Mouse (Mus musculus) hindbrain, postnatal 0 days (tissue): ENCODE measurements at regions not wholly inside any gene's neighbourhood (a gene's known extent, or its start where the extent isn't known, plus 50 kb on each side); places are given as distances from the start of the nearest gene placed in this dataset.

Experiments used
- ATAC-seq: fragments of 200-750 bp; cut with Nextera tagmentation; 2 replicates; pipeline ENCODE4 v1.8.0; 2017; ENCODE audit warnings: mild to moderate bottlenecking, moderate TSS enrichment, moderate library complexity
- DNase-seq: peaks from one replicate; pipeline ENCODE4 v3.0.0-alpha.2; 2015; ENCODE audit warnings: low spot score
- H3K27ac ChIP-seq: fragments of 300-500 bp; sonication (generic); 2 replicates; pipeline ENCODE4 v1.5.1; 2014; ENCODE audit warnings: mild to moderate bottlenecking
- H3K27me3 ChIP-seq: fragments of 300-500 bp; sonication (generic); 2 replicates; pipeline ENCODE4 v1.6.1; 2014; ENCODE audit warnings: low read length, mixed read lengths; ENCODE audit not compliant: insufficient read depth
- H3K36me3 ChIP-seq: fragments of 300-500 bp; sonication (generic); 2 replicates; pipeline ENCODE4 v1.6.1; 2014; ENCODE audit warnings: low read length, mixed read lengths; ENCODE audit not compliant: insufficient read depth
- H3K4me1 ChIP-seq: fragments of 300-500 bp; sonication (generic); 2 replicates; pipeline ENCODE4 v1.6.1; 2014; ENCODE audit warnings: antibody characterized with exemption, low read length, mixed read lengths; ENCODE audit not compliant: insufficient read depth
- H3K4me2 ChIP-seq: fragments of 300-500 bp; sonication (generic); 2 replicates; pipeline ENCODE4 v1.6.1; 2014; ENCODE audit warnings: low read depth, mild to moderate bottlenecking, low read length, moderate library complexity, mixed read lengths
- H3K4me3 ChIP-seq: fragments of 300-500 bp; sonication (generic); 2 replicates; pipeline ENCODE4 v1.5.1; 2014; ENCODE audit warnings: low read length
- H3K9ac ChIP-seq: fragments of 300-500 bp; sonication (generic); replicated peaks from 2 replicates; pipeline ENCODE4 v1.6.1; 2014; ENCODE audit warnings: mild to moderate bottlenecking, low read length, moderate library complexity, mixed read lengths
- H3K9me3 ChIP-seq: fragments of 300-500 bp; sonication (generic); 2 replicates; pipeline ENCODE4 v1.6.1; 2016; ENCODE audit warnings: low read length, mixed read lengths
- CTCF ChIP-seq: IDR thresholded peaks from 2 replicates; pipeline ENCODE4 v1.5.1; 2016; ENCODE audit warnings: antibody characterized with exemption, control low read depth, low read depth
- WGBS: fragments of 180-500 bp; shearing (Covaris S2); extraction: QIAGEN DNeasy Blood & Tissue Kit; methylation state at CpG from one replicate; pipeline ENCODE4 v1.1.7; 2014; 5-methylcytosine and 5-hydroxymethylcytosine counted together

GRCm38 (mm10) chr16:19203681-19204080 lies 110.2 kb downstream of the Olfr164 start:
- 71% methylated on average over 7 of the region's 7 CpGs for WGBS
- H3K4me3 ChIP-seq, result no peak overlapping the region
- peak; percentile 7 for DNase-seq

GRCm38 (mm10) chr16:19200977-19201376 lies 112.9 kb downstream of the Olfr164 start:
- Histone ChIP-seq H3K36me3 (no peaks in the 10 kb centered on the region), H3K4me1 (no peaks in the 10 kb centered on the region), H3K27me3 (no peaks in the 10 kb centered on the region), H3K9me3 (0 out of 2 replicates have a peak, but pooled peaks cover 2% of the 10 kb centered on the region), H3K9ac (no peak overlapping the region), H3K4me2 (no peak overlapping the region), H3K27ac (no peak overlapping the region), H3K4me3 (no peak overlapping the region)
- 66% methylated on average over 2 of the region's 2 CpGs for WGBS
- DNase-seq, result no peak
- no peak for TF ChIP-seq CTCF
- ATAC-seq, result no peak

More at GRCm38 (mm10) chr16:19203681-19204080, 110.2 kb downstream of the Olfr164 start:
- Histone ChIP-seq H3K36me3 (no peaks in the 10 kb centered on the region), H3K27ac (no peak overlapping the region), H3K4me1 (no peaks in the 10 kb centered on the region), H3K27me3 (no peaks in the 10 kb centered on the region), H3K4me2 (no peak overlapping the region), H3K9me3 (no peaks in the 10 kb centered on the region), H3K9ac (no peak overlapping the region)
- no peak for ATAC-seq
- TF ChIP-seq CTCF, result no peak

DNA sequence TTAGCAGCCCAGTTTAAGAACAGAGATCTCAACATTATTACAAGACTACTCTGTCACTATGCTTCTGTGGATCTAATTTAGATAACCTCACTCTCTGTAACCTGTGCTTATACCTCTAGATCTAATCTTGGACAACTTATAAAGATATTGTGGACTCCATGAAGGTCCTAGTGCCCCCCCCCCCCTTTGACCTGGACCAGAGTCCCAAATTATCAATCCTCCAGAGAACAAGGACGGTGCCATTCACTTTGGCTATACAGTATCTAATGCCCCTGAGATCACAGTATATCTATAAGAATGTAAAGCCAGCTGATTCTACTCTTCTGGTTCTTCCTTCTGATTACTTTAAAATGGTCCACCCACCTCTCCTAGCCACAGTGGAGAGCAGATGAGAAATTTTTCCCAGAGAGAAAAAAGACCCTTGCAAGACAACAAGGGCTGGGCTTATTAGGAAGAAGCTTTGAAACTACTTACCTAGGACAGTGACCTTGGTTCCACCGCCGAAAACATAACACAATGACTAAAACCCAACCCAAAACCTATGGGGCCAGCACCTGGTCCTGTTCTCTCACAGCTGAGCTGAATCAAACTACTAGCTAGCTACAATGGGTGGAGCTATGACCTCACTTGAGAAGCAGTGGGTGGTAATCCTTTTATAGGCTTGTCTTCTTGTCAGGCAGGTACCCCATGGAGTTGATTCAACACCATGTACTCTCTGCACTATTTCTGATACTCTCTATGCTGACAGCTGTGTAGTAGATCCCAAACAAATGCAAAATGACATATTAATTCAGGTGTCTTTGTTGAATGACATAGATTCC lies 113.9 kb downstream of the Olfr164 start:
- no peak overlapping the region for H3K4me2 ChIP-seq
- DNase-seq (no peak), ATAC-seq (no peak)
- no peak overlapping the region for H3K9ac ChIP-seq
- H3K36me3 ChIP-seq, result no peaks in the 10 kb centered on the region
- 87% methylated on average over 3 of the region's 3 CpGs for WGBS
- no peak for TF ChIP-seq CTCF
- no peaks in the 10 kb centered on the region for H3K27me3 ChIP-seq
- no peak overlapping the region for H3K4me3 ChIP-seq
- 0 out of 2 replicates have a peak, but pooled peaks cover 2% of the 10 kb centered on the region for H3K9me3 ChIP-seq
- H3K27ac ChIP-seq, result no peak overlapping the region
- H3K4me1 ChIP-seq, result no peaks in the 10 kb centered on the region

DNA sequence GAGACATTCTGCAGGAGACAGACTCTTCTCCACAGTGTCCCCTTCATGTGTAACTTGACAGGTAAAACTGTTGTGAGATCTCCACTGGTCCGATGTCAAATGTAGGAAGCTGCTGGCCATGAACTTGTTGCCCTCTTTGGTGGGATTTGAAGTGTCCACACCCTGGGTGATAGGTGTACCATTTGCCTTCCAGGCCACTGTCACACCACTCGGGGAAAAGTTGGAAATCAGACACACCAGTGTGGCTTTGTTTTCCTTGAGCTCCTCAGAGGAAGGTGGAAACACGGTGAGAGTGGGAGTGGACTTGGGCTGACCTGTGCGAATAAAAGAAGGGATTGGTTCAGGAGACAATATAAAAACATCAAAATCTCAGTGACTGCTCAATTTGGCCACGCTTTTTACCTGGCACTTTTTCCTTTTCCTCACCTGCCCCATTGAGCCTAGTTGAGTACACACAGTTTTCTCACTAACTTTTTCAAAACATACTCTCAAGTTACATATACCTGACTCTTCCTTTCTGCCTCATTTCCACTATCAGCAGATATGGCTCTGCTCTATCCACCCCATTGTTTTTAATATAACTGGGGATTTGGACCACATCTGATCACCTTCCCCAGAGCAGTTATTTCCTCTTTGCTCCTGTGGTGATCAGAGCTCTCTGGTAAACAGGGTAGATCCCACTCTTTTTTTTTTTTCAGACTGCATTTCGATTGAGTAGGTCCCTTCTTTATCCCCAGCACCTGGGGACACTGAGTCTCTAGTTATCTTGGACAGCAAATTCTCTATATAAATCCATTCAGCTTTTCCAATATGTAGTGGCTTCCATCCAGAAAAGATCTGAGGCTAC lies 115.1 kb downstream of the Olfr164 start:
- 0 out of 2 replicates have a peak, but pooled peaks cover 2% of the 10 kb centered on the region for H3K9me3 ChIP-seq
- DNase-seq (no peak), ATAC-seq (no peak)
- no peak overlapping the region for H3K4me2 ChIP-seq
- no peaks in the 10 kb centered on the region for H3K4me1 ChIP-seq
- no peaks in the 10 kb centered on the region for H3K27me3 ChIP-seq
- no peak for TF ChIP-seq CTCF
- H3K36me3 ChIP-seq, result no peaks in the 10 kb centered on the region
- no peak overlapping the region for H3K9ac ChIP-seq
- no peak overlapping the region for H3K4me3 ChIP-seq
- 78% methylated on average over 6 of the region's 6 CpGs for WGBS
- no peak overlapping the region for H3K27ac ChIP-seq

DNA sequence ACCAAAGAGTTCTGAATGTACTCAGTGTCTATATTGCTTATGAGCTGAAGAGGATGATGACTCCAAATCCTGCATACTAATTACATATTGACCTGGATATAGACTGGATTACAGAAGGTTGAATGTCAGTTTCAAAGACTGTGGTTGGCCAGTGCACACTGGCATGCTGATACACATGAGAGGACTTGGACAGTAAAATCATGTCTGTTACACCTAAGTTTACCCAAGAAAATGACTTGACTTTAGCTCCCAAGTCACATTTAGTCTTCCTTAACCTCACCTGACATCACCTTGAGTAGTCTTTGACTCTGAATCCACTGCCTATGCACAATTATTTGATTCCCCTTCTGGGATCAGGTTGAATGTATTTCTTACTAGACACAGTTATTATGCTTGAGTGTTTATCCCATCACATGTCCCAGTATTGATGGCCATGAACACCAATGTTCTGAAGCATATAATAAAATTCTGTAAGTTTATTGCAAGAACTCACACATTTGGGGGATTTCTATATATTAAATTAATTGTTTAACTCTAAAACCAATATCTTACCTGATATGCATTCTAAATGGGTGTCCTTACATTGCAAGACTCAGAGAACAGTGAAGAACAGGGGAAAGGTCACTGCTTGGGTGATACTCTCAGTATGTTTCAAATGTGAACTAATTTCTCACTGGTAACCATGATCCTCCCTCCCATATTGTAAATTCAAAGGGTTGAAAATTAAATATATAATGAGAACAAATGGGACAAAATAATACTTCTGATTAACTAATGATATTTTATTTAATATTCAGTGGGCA lies 116.0 kb downstream of the Olfr164 start:
- no peak for DNase-seq
- Histone ChIP-seq H3K4me3 (no peak overlapping the region), H3K9ac (no peak overlapping the region), H3K4me2 (no peak overlapping the region), H3K27me3 (no peaks in the 10 kb centered on the region), H3K9me3 (0 out of 2 replicates have a peak, but pooled peaks cover 2% of the 10 kb centered on the region), H3K27ac (no peak overlapping the region), H3K4me1 (no peaks in the 10 kb centered on the region), H3K36me3 (no peaks in the 10 kb centered on the region)
- ATAC-seq, result no peak
- TF ChIP-seq CTCF, result no peak
